Mouse (Mus musculus) spleen, adult 2 months (tissue): ENCODE results near the gene Akr1a1.

Experiments
- CTCF ChIP-seq: fragments of 200-500 bp; IDR thresholded peaks from 2 replicates; pipeline ENCODE4 v1.5.1; 2011; ENCODE audit warnings: mild to moderate bottlenecking, inconsistent platforms; ENCODE audit not compliant: insufficient read depth, insufficient read length, insufficient replicate concordance; ENCODE audit errors: extremely low read depth
- POLR2A ChIP-seq: fragments of 200-500 bp; IDR thresholded peaks from 2 replicates; pipeline ENCODE4 v1.6.1; 2011; ENCODE audit warnings: low read depth, low read length, inconsistent platforms

- no peak for TF ChIP-seq CTCF
- no peak for TF ChIP-seq POLR2A
These were observed 8.0 kb upstream of the Akr1a1 start for GRCm38 (mm10) chr4:116659474-116659873.
